Mouse (Mus musculus) small intestine, adult 2 months (tissue): ENCODE results near the gene Hectd2. TPM values are rescaled to one million over a fixed set of nuclear protein-coding genes. Genes with fewer than 3 reads are reported as not detected.

ENCODE experiments used
- H3K27ac ChIP-seq: fragments of 200-500 bp; 2 replicates; pipeline ENCODE4 v1.5.1; 2012; ENCODE audit warnings: low read depth, low read length, control low read depth, inconsistent platforms; ENCODE audit not compliant: insufficient read depth
- H3K27me3 ChIP-seq: fragments of 200-500 bp; 2 replicates; pipeline ENCODE4 v1.6.1; 2012; ENCODE audit warnings: mild to moderate bottlenecking, moderate library complexity, low read length, inconsistent platforms; ENCODE audit not compliant: control insufficient read depth, insufficient read depth
- H3K36me3 ChIP-seq: fragments of 200-500 bp; 2 replicates; pipeline ENCODE4 v1.6.1; 2012; ENCODE audit warnings: mild to moderate bottlenecking, low read length, control low read depth, inconsistent platforms; ENCODE audit not compliant: control insufficient read depth, insufficient read depth
- H3K4me1 ChIP-seq: fragments of 200-500 bp; 2 replicates; pipeline ENCODE4 v1.6.1; 2012; ENCODE audit warnings: low read length, inconsistent platforms, mixed read lengths; ENCODE audit not compliant: control insufficient read depth, insufficient read depth, insufficient read length
- H3K4me3 ChIP-seq: fragments of 200-500 bp; 2 replicates; pipeline ENCODE4 v1.5.1; 2012; ENCODE audit warnings: low read depth, mild to moderate bottlenecking, control low read depth, inconsistent platforms, low read length, moderate library complexity
- CTCF ChIP-seq: fragments of 200-500 bp; IDR thresholded peaks from 2 replicates; pipeline ENCODE4 v1.5.1; 2012; ENCODE audit warnings: low read depth, mild to moderate bottlenecking, control low read depth, inconsistent platforms, low read length, moderate library complexity, mixed read lengths; ENCODE audit not compliant: insufficient replicate concordance, insufficient read length; ENCODE audit errors: extremely low read depth
- POLR2A ChIP-seq: fragments of 200-500 bp; IDR thresholded peaks from 2 replicates; pipeline ENCODE4 v1.6.1; 2012; ENCODE audit warnings: low read depth, mild to moderate bottlenecking, control low read depth, inconsistent platforms, low read length, moderate library complexity
- WGBS: fragments of 180-500 bp; shearing (Covaris S2); methylation state at CpG from one replicate; pipeline ENCODE4 v1.1.7; 2018; 5-methylcytosine and 5-hydroxymethylcytosine counted together
- polyA plus RNA-seq: library from polyadenylated mRNA; depleted of rRNA; stranded (reverse); fragments of >200 nt; gene quantifications from 2 replicates; pipeline ENCODE4 v1.2.3, GENCODE M21; 2012

The Hectd2 gene
- polyA plus RNA-seq, 1 experiment = 0.22 TPM

- no peaks in the 10 kb centered on the region for H3K4me1 ChIP-seq
- H3K27ac ChIP-seq = no peak overlapping the region
- H3K27me3 ChIP-seq = no peaks in the 10 kb centered on the region
- TF ChIP-seq CTCF (no peak), POLR2A (no peak)
- no peaks in the 10 kb centered on the region for H3K36me3 ChIP-seq
- H3K4me3 ChIP-seq = no peak overlapping the region
- WGBS = 87% methylated on average over 5 of the region's 5 CpGs
Observed at GRCm38 (mm10) chr19:36630361-36630760, 75.9 kb downstream of the Hectd2 start.

- WGBS = 86% methylated on average over 7 of the region's 7 CpGs
- Histone ChIP-seq H3K4me3 (no peak overlapping the region), H3K4me1 (peaks cover 2% of the 10 kb centered on the region; the same call in 1 of the 2 replicates), H3K36me3 (no peaks in the 10 kb centered on the region), H3K27ac (no peak overlapping the region), H3K27me3 (no peaks in the 10 kb centered on the region)
- no peak for TF ChIP-seq POLR2A
- TF ChIP-seq CTCF = no peak
Observed at GRCm38 (mm10) chr19:36634771-36635170, 80.3 kb downstream of the Hectd2 start.

GRCm38 (mm10) chr19:36637223-36637622, 82.8 kb downstream of the Hectd2 start:
- Histone ChIP-seq H3K4me3 (no peak overlapping the region), H3K36me3 (no peaks in the 10 kb centered on the region), H3K4me1 (peaks cover 5% of the 10 kb centered on the region; the same call in 1 of the 2 replicates), H3K27ac (no peak overlapping the region), H3K27me3 (no peaks in the 10 kb centered on the region)
- WGBS = 90% methylated on average over 3 of the region's 3 CpGs
- TF ChIP-seq POLR2A (no peak), CTCF (no peak)

GRCm38 (mm10) chr19:36637948-36638587, 83.6 kb downstream of the Hectd2 start:
- TF ChIP-seq POLR2A (no peak), CTCF (no peak)
- Histone ChIP-seq H3K27ac (0 out of 2 replicates have a peak overlapping the region, but pooled peaks have one; percentile 18), H3K36me3 (no peaks in the 10 kb centered on the region), H3K4me3 (no peak overlapping the region), H3K4me1 (peaks cover 5% of the 10 kb centered on the region; the same call in 1 of the 2 replicates), H3K27me3 (no peaks in the 10 kb centered on the region)
- WGBS = 44% methylated on average over 7 of the region's 7 CpGs

GRCm38 (mm10) chr19:36639072-36639471, 84.6 kb downstream of the Hectd2 start:
- no peaks in the 10 kb centered on the region for H3K36me3 ChIP-seq
- 94% methylated on average over 9 of the region's 9 CpGs for WGBS
- no peak for TF ChIP-seq POLR2A
- no peak for TF ChIP-seq CTCF
- peaks cover 5% of the 10 kb centered on the region; the same call in 1 of the 2 replicates for H3K4me1 ChIP-seq
- H3K27ac ChIP-seq = no peak overlapping the region
- no peak overlapping the region for H3K4me3 ChIP-seq
- H3K27me3 ChIP-seq = no peaks in the 10 kb centered on the region

GRCm38 (mm10) chr19:36641128-36641527, 86.7 kb downstream of the Hectd2 start:
- Histone ChIP-seq H3K4me3 (no peak overlapping the region), H3K27ac (no peak overlapping the region), H3K4me1 (peaks cover 9% of the 10 kb centered on the region; the same call in 1 of the 2 replicates), H3K27me3 (no peaks in the 10 kb centered on the region), H3K36me3 (no peaks in the 10 kb centered on the region)
- 50% methylated on average over 3 of the region's 3 CpGs for WGBS
- TF ChIP-seq POLR2A (no peak), CTCF (no peak)

- Histone ChIP-seq H3K4me3 (no peak overlapping the region), H3K27me3 (no peaks in the 10 kb centered on the region), H3K36me3 (no peaks in the 10 kb centered on the region), H3K4me1 (peaks cover 7% of the 10 kb centered on the region; the same call in 1 of the 2 replicates), H3K27ac (no peak overlapping the region)
- 36% methylated on average over 6 of the region's 6 CpGs for WGBS
- no peak for TF ChIP-seq CTCF
- no peak for TF ChIP-seq POLR2A
Observed at GRCm38 (mm10) chr19:36645308-36645889, 91.0 kb downstream of the Hectd2 start.
